Mouse (Mus musculus) myocyte (in vitro differentiated cells): ENCODE results near the gene Tle3.

ENCODE experiments used
- CEBPB ChIP-seq: IDR thresholded peaks from 2 replicates; pipeline ENCODE4 v1.6.1; 2011; ENCODE audit warnings: mild to moderate bottlenecking, moderate library complexity; ENCODE audit not compliant: poor library complexity, insufficient read depth, severe bottlenecking
- E2F4 ChIP-seq: IDR thresholded peaks from one replicate; pipeline ENCODE4 v1.6.1; 2011; ENCODE audit warnings: mild to moderate bottlenecking, control low read depth, moderate library complexity; ENCODE audit not compliant: insufficient read depth
- MYOD1 ChIP-seq, 3 experiments: IDR thresholded peaks; one replicate each; pipeline ENCODE4 v1.6.1; 2011; ENCODE audit warnings: control low read depth in 2 of 3, low read depth in 2 of 3, mild to moderate bottlenecking in 2 of 3, moderate library complexity in 1 of 3; ENCODE audit not compliant: insufficient read length in 2 of 3, control insufficient read depth in 1 of 3
- POLR2A ChIP-seq: IDR thresholded peaks from one replicate; pipeline ENCODE4 v1.6.1; 2011; ENCODE audit warnings: low read depth, mild to moderate bottlenecking, control low read depth, moderate library complexity; ENCODE audit not compliant: insufficient read length
- TCF12 ChIP-seq: IDR thresholded peaks from one replicate; pipeline ENCODE4 v1.6.1; 2011; ENCODE audit warnings: mild to moderate bottlenecking, control low read depth; ENCODE audit not compliant: poor library complexity, insufficient read depth, severe bottlenecking

- TF ChIP-seq TCF12 (no peak), CEBPB (no peak), E2F4 (no peak), POLR2A (no peak), MYOD1 (IDR thresholded peaks at IDR 0.05; ENCODE audit: control insufficient read depth in 1 of 3, insufficient read length in 2 of 3, low read depth in 2 of 3) (no peak)
Observed at GRCm38 (mm10) chr9:61393847-61394246, 21.7 kb downstream of the Tle3 start.
